Mouse (Mus musculus) regulatory T cell (primary cell): ENCODE results near the gene Gm21985.

Source experiments
- in situ Hi-C: fragments of 300-600 bp; cut with MboI, MseI; formaldehyde crosslinking; loops from one replicate; pipeline ENCODE4 v1.15.1; 2025; ENCODE audit warnings: high pct_unique_total_duplicates

Gm21985 gene

GRCm38 (mm10) chr2:112266242-112266592, at the start of gene Gm21985:
Gene Gm21985 (plus strand): TSS chr2:112266314.
- in situ Hi-C loops = loop anchor here (5.0 kb wide), 2 partner anchors 106 to 191 kb away; no protein-coding TSS in a partner anchor

GRCm38 (mm10) chr2:112217614-112218013, 48.5 kb upstream of the Gm21985 start:
- in situ Hi-C loops = no loop called here

- in situ Hi-C loops = no loop called here
Observed at GRCm38 (mm10) chr2:112220880-112221279, 45.2 kb upstream of the Gm21985 start.

GRCm38 (mm10) chr2:112222607-112223006, 43.5 kb upstream of the Gm21985 start:
- in situ Hi-C loops = no loop called here

GRCm38 (mm10) chr2:112224356-112224755, 41.8 kb upstream of the Gm21985 start:
- in situ Hi-C loops = no loop called here

GRCm38 (mm10) chr2:112232623-112233022, 33.5 kb upstream of the Gm21985 start:
- in situ Hi-C loops = loop anchor here (10.0 kb wide), 1 partner anchor 1528 kb away; no protein-coding TSS in a partner anchor

- in situ Hi-C loops = loop anchor here (10.0 kb wide), 1 partner anchor 1532 kb away; no protein-coding TSS in a partner anchor
Observed at GRCm38 (mm10) chr2:112236620-112237019, 29.5 kb upstream of the Gm21985 start.

- in situ Hi-C loops = loop anchor here (10.0 kb wide), 1 partner anchor 1533 kb away; no protein-coding TSS in a partner anchor
Observed at GRCm38 (mm10) chr2:112238006-112238405, 28.1 kb upstream of the Gm21985 start.

- in situ Hi-C loops = loop anchor here (10.0 kb wide), 1 partner anchor 1535 kb away; no protein-coding TSS in a partner anchor
Observed at GRCm38 (mm10) chr2:112239212-112239934, 26.7 kb upstream of the Gm21985 start, which contains the start of gene Lpcat4. Gene Lpcat4 (plus strand): TSS chr2:112239468.

GRCm38 (mm10) chr2:112239935-112240721, 26.0 kb upstream of the Gm21985 start:
- in situ Hi-C loops = loop anchor here (10.0 kb wide), 1 partner anchor 1535 kb away; no protein-coding TSS in a partner anchor

- in situ Hi-C loops = no loop called here
Observed at GRCm38 (mm10) chr2:112241787-112242186, 24.3 kb upstream of the Gm21985 start.

GRCm38 (mm10) chr2:112245307-112245706, 20.8 kb upstream of the Gm21985 start:
- in situ Hi-C loops = no loop called here

GRCm38 (mm10) chr2:112246193-112246592, 19.9 kb upstream of the Gm21985 start:
- in situ Hi-C loops = no loop called here

- in situ Hi-C loops = no loop called here
Observed at GRCm38 (mm10) chr2:112247323-112247722, 18.8 kb upstream of the Gm21985 start.

GRCm38 (mm10) chr2:112249780-112250453, 16.2 kb upstream of the Gm21985 start:
- in situ Hi-C loops = no loop called here

GRCm38 (mm10) chr2:112254675-112255515, 11.2 kb upstream of the Gm21985 start:
- in situ Hi-C loops = no loop called here

GRCm38 (mm10) chr2:112259241-112259962, 6.7 kb upstream of the Gm21985 start, which contains the start of gene Nutm1:
Gene Nutm1 (minus strand): TSS chr2:112259291.
- in situ Hi-C loops = no loop called here

- in situ Hi-C loops = no loop called here
Observed at GRCm38 (mm10) chr2:112261748-112262653, 4.1 kb upstream of the Gm21985 start, which contains the start of gene Nop10. Gene Nop10 (plus strand): TSS chr2:112261926.

- in situ Hi-C loops = no loop called here
Observed at GRCm38 (mm10) chr2:112262779-112263295, 3.3 kb upstream of the Gm21985 start.
